Mouse (Mus musculus) kidney, postnatal 14 days (tissue): ENCODE data around the gene Smarcb1.

ENCODE experiments used
- DNase-seq: peaks from one replicate; pipeline ENCODE4 v3.0.0; 2022; ENCODE audit warnings: mixed read lengths

The Smarcb1 gene

GRCm38 (mm10) chr10:75921026-75921725 is at the start of gene Smarcb1:
TSS of gene Smarcb1 (minus strand) at chr10:75921617.
- DNase-seq, result peak; percentile 97

GRCm38 (mm10) chr10:75954381-75954811 is 33.0 kb upstream of the Smarcb1 start, which contains the start of gene Gm5134:
TSS of gene Gm5134 (plus strand) at chr10:75954514.
- DNase-seq, result no peak

- peak; percentile 58 for DNase-seq
These were observed 30.1 kb upstream of the Smarcb1 start for GRCm38 (mm10) chr10:75951424-75952050.

GRCm38 (mm10) chr10:75950791-75951210 is 29.4 kb upstream of the Smarcb1 start:
- DNase-seq, result peak; percentile 58

- DNase-seq, result peak; percentile 33
These were observed 27.9 kb upstream of the Smarcb1 start for GRCm38 (mm10) chr10:75949053-75950045.

- no peak for DNase-seq
These were observed 26.7 kb upstream of the Smarcb1 start for GRCm38 (mm10) chr10:75948079-75948478.

- no peak for DNase-seq
These were observed 24.5 kb upstream of the Smarcb1 start for GRCm38 (mm10) chr10:75945896-75946295.

GRCm38 (mm10) chr10:75945213-75945612 is 23.8 kb upstream of the Smarcb1 start:
- no peak for DNase-seq

- peak; percentile 62 for DNase-seq
These were observed 22.8 kb upstream of the Smarcb1 start for GRCm38 (mm10) chr10:75944066-75944772.

GRCm38 (mm10) chr10:75942736-75943477 is 21.5 kb upstream of the Smarcb1 start, which contains the start of gene Vpreb3:
TSS of gene Vpreb3 (plus strand) at chr10:75943057.
- DNase-seq, result no peak

- DNase-seq, result no peak
These were observed 19.8 kb upstream of the Smarcb1 start for GRCm38 (mm10) chr10:75941042-75941824.

- peak; percentile 35 for DNase-seq
These were observed 19.1 kb upstream of the Smarcb1 start, which contains the start of gene Gm867 for GRCm38 (mm10) chr10:75940520-75940919. TSS of gene Gm867 (minus strand) at chr10:75940672.

- DNase-seq, result no peak
These were observed 18.2 kb upstream of the Smarcb1 start for GRCm38 (mm10) chr10:75939481-75940234.

- DNase-seq, result peak; percentile 45
These were observed 16.6 kb upstream of the Smarcb1 start for GRCm38 (mm10) chr10:75937851-75938643.

- DNase-seq, result no peak
These were observed 15.7 kb upstream of the Smarcb1 start for GRCm38 (mm10) chr10:75936909-75937667.

- peak; percentile 94 for DNase-seq
These were observed 14.5 kb upstream of the Smarcb1 start, which contains the start of gene Mmp11 for GRCm38 (mm10) chr10:75935680-75936541. TSS of gene Mmp11 (minus strand) at chr10:75936496.

- no peak for DNase-seq
These were observed 13.6 kb upstream of the Smarcb1 start for GRCm38 (mm10) chr10:75934991-75935390.
